ENCODE assay signal across 8 mouse cellular contexts in the genomic region with DNA sequence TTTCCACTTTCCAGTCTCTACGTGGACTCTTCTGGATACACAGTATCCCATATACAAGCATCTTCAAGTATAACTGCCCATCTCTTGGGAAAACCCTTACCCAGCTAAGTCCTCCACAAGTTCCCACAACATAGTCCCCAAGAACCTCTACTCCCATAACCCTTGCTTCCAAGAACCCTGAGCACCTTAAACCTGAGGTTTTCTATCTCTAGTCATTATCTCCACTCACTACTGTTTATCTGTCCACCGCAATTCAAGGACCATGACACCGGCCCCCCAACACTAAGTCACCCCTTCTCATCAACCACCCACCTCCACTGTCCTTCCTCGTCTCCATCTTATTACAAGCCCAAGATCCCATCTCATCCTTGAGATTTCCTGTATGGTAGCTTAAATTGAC. TPM values are rescaled to one million over a fixed set of nuclear protein-coding genes. Genes with fewer than 3 reads are reported as not detected.
DNase-seq lines count a peak whose midpoint lies in the region; ATAC-seq and TF ChIP-seq lines count a peak whose summit lies in the region.

No protein-coding gene starts in this region.

- H3K9ac ChIP-seq in embryonic facial prominence, embryonic 11.5 days (replicated peaks; ENCODE audit: low read length): peak overlapping the region; percentile 97
- peak overlapping the region; percentile 96 for H3K9ac ChIP-seq in hindbrain, embryonic 16.5 days (ENCODE audit: low read depth, low read length)
- peak overlapping the region; percentile 98 for H3K9ac ChIP-seq in midbrain, postnatal 0 days (replicated peaks; ENCODE audit: low read length, poor library complexity, severe bottlenecking)

- ATAC-seq in embryonic facial prominence, embryonic 11.5 days (replicated peaks; ENCODE audit: insufficient number of reproducible peaks, low FRiP score, low TSS enrichment, low read depth): no peak
- no peak for ATAC-seq in hindbrain, embryonic 16.5 days
- ATAC-seq in midbrain, postnatal 0 days (ENCODE audit: low FRiP score): no peak

- peaks cover 5% of the 10 kb centered on the region; the same call in 1 of the 2 replicates for H3K36me3 ChIP-seq in embryonic facial prominence, embryonic 11.5 days (replicated peaks; ENCODE audit: control insufficient read depth, insufficient read depth, low read depth, low read length)
- H3K36me3 ChIP-seq in hindbrain, embryonic 16.5 days (ENCODE audit: control insufficient read depth, insufficient read depth, low read length): peaks cover 27% of the 10 kb centered on the region
- peaks cover 18% of the 10 kb centered on the region for H3K36me3 ChIP-seq in midbrain, postnatal 0 days (ENCODE audit: insufficient read depth, low read length)

- TF ChIP-seq CTCF in layer of hippocampus, adult 2 months (conservative IDR thresholded peaks at IDR 0.05): no peak
- TF ChIP-seq CTCF in midbrain, postnatal 0 days (IDR thresholded peaks at IDR 0.05): no peak

- DNase-seq in layer of hippocampus, adult 2 months (ENCODE audit: low spot score in 2 of 2): no peak
- DNase-seq in layer of hippocampus, adult 11-12 months (ENCODE audit: low spot score): no peak
- DNase-seq in embryonic facial prominence, embryonic 11.5 days (ENCODE audit: low spot score): no peak
- no peak for DNase-seq in midbrain, postnatal 0 days (ENCODE audit: low spot score)
- DNase-seq in MN1 (ENCODE audit: low spot score): no peak
- DNase-seq in thymus, postnatal 36 days: no peak
- DNase-seq in adrenal gland, postnatal 10 days: no peak

- peaks cover 3% of the 10 kb centered on the region for H3K4me1 ChIP-seq in embryonic facial prominence, embryonic 11.5 days (ENCODE audit: control insufficient read depth, insufficient read depth, low read length)
- H3K4me1 ChIP-seq in hindbrain, embryonic 16.5 days (ENCODE audit: control insufficient read depth, insufficient read depth, low read depth, low read length): peaks cover 33% of the 10 kb centered on the region
- H3K4me1 ChIP-seq in midbrain, postnatal 0 days (ENCODE audit: insufficient read depth, low read length): peaks cover 14% of the 10 kb centered on the region

- peak overlapping the region; percentile 99 for H3K27ac ChIP-seq in layer of hippocampus, adult 2 months
- H3K27ac ChIP-seq in embryonic facial prominence, embryonic 11.5 days (replicated peaks; ENCODE audit: low read depth, low read length): no peak overlapping the region
- peak overlapping the region; percentile 100; the same call in 1 of the 2 replicates for H3K27ac ChIP-seq in hindbrain, embryonic 16.5 days (ENCODE audit: low read depth, low read length)
- peak overlapping the region; percentile 98 for H3K27ac ChIP-seq in midbrain, postnatal 0 days (ENCODE audit: low read depth, low read length)

- no peaks in the 10 kb centered on the region for H3K9me3 ChIP-seq in embryonic facial prominence, embryonic 11.5 days (replicated peaks; ENCODE audit: control insufficient read depth, low read length)
- no peaks in the 10 kb centered on the region for H3K9me3 ChIP-seq in hindbrain, embryonic 16.5 days (ENCODE audit: control insufficient read depth, low read length)
- no peaks in the 10 kb centered on the region for H3K9me3 ChIP-seq in midbrain, postnatal 0 days (ENCODE audit: low read length)

- H3K4me3 ChIP-seq in layer of hippocampus, adult 2 months: peak overlapping the region; percentile 69
- H3K4me3 ChIP-seq in embryonic facial prominence, embryonic 11.5 days (ENCODE audit: low read depth, low read length): peak overlapping the region; percentile 79
- peak overlapping the region; percentile 77 for H3K4me3 ChIP-seq in hindbrain, embryonic 16.5 days (ENCODE audit: low read length)
- peak overlapping the region; percentile 87 for H3K4me3 ChIP-seq in midbrain, postnatal 0 days (ENCODE audit: low read depth, low read length)

- 0 out of 2 replicates have a peak, but pooled peaks cover 4% of the 10 kb centered on the region for H3K27me3 ChIP-seq in embryonic facial prominence, embryonic 11.5 days (ENCODE audit: control insufficient read depth, insufficient read depth, low read length)
- no peaks in the 10 kb centered on the region; the same call in 1 of the 2 replicates for H3K27me3 ChIP-seq in hindbrain, embryonic 16.5 days (replicated peaks; ENCODE audit: control insufficient read depth, insufficient read depth, low read length)
- no peaks in the 10 kb centered on the region for H3K27me3 ChIP-seq in midbrain, postnatal 0 days (ENCODE audit: insufficient read depth, low read length)

- 51% methylated on average over 4 of the region's 4 CpGs for WGBS in embryonic facial prominence, embryonic 11.5 days
- WGBS in hindbrain, embryonic 16.5 days: 49% methylated on average over 4 of the region's 4 CpGs
- 54% methylated on average over 4 of the region's 4 CpGs for WGBS in midbrain, postnatal 0 days

- H3K4me2 ChIP-seq in embryonic facial prominence, embryonic 11.5 days (ENCODE audit: low read depth, low read length): peak overlapping the region; percentile 67
- H3K4me2 ChIP-seq in hindbrain, embryonic 16.5 days (ENCODE audit: low read length): peak overlapping the region; percentile 92
- H3K4me2 ChIP-seq in midbrain, postnatal 0 days (ENCODE audit: low read depth, low read length, poor library complexity, severe bottlenecking): peak overlapping the region; percentile 87

RNA-seq across cellular contexts. Expression of a gene that starts 1.3 kb away (rescaled TPM):
- total RNA-seq in layer of hippocampus, adult 2 months (2021): 100 to 1,000 TPM; 190 to 199 TPM
- polyA plus RNA-seq in embryonic facial prominence, embryonic 11.5 days (2014; fragmentation: Nextera tagmentation; extraction: Ambion mirVana): 172 and 177 TPM in 2 replicates
- 41.3 and 64.6 TPM in 2 replicates for polyA plus RNA-seq in hindbrain, embryonic 16.5 days (2015; fragmentation: Nextera tagmentation; extraction: Ambion mirVana)
- 359 and 383 TPM in 2 replicates for total RNA-seq in midbrain, postnatal 0 days (2014; rRNA removed)
- 146 and 147 TPM in 2 replicates for polyA plus RNA-seq in midbrain, postnatal 0 days (2015; fragmentation: Nextera tagmentation; extraction: Ambion mirVana)
- total RNA-seq in adrenal gland, postnatal 10 days (2021): 100 to 1,000 TPM; 175 to 186 TPM

RNA-seq across cellular contexts. Expression of a gene that starts 2.2 kb away (rescaled TPM):
- 100 to 1,000 TPM; 133 to 141 TPM for total RNA-seq in layer of hippocampus, adult 2 months (2021)
- 107 and 116 TPM in 2 replicates for polyA plus RNA-seq in embryonic facial prominence, embryonic 11.5 days (2014; fragmentation: Nextera tagmentation; extraction: Ambion mirVana)
- 174 TPM in 2 replicates for polyA plus RNA-seq in hindbrain, embryonic 16.5 days (2015; fragmentation: Nextera tagmentation; extraction: Ambion mirVana)
- total RNA-seq in midbrain, postnatal 0 days (2014; rRNA removed): 67.6 and 114 TPM in 2 replicates
- 198 and 205 TPM in 2 replicates for polyA plus RNA-seq in midbrain, postnatal 0 days (2015; fragmentation: Nextera tagmentation; extraction: Ambion mirVana)
- 100 to 1,000 TPM; 165 to 169 TPM for total RNA-seq in adrenal gland, postnatal 10 days (2021)

RNA-seq across cellular contexts. Expression of a gene that starts 17.8 kb away (rescaled TPM):
- total RNA-seq in layer of hippocampus, adult 2 months (2021): 10 to 100 TPM; 15.7 to 17.8 TPM
- 1.2 and 1.6 TPM in 2 replicates for polyA plus RNA-seq in embryonic facial prominence, embryonic 11.5 days (2014; fragmentation: Nextera tagmentation; extraction: Ambion mirVana)
- polyA plus RNA-seq in hindbrain, embryonic 16.5 days (2015; fragmentation: Nextera tagmentation; extraction: Ambion mirVana): 9.3 and 9.7 TPM in 2 replicates
- 13.2 and 14.4 TPM in 2 replicates for total RNA-seq in midbrain, postnatal 0 days (2014; rRNA removed)
- 12.2 TPM in 2 replicates for polyA plus RNA-seq in midbrain, postnatal 0 days (2015; fragmentation: Nextera tagmentation; extraction: Ambion mirVana)
- total RNA-seq in adrenal gland, postnatal 10 days (2021): 1 to 10 TPM; 2.1 to 4.9 TPM

RNA-seq across cellular contexts. Expression of a gene that starts 27.0 kb away (rescaled TPM):
- 10 to 100 TPM; 32.9 to 34.8 TPM for total RNA-seq in layer of hippocampus, adult 2 months (2021)
- 22.6 and 22.9 TPM in 2 replicates for polyA plus RNA-seq in embryonic facial prominence, embryonic 11.5 days (2014; fragmentation: Nextera tagmentation; extraction: Ambion mirVana)
- polyA plus RNA-seq in hindbrain, embryonic 16.5 days (2015; fragmentation: Nextera tagmentation; extraction: Ambion mirVana): 38.3 and 41.4 TPM in 2 replicates
- total RNA-seq in midbrain, postnatal 0 days (2014; rRNA removed): 37.5 and 70.8 TPM in 2 replicates
- 29.0 and 31.8 TPM in 2 replicates for polyA plus RNA-seq in midbrain, postnatal 0 days (2015; fragmentation: Nextera tagmentation; extraction: Ambion mirVana)
- total RNA-seq in adrenal gland, postnatal 10 days (2021): 10 to 100 TPM; 11.3 to 13.6 TPM

RNA-seq across cellular contexts. Expression of a gene that starts 37.9 kb away (rescaled TPM):
- total RNA-seq in layer of hippocampus, adult 2 months (2021): 100 to 1,000 TPM; 238 to 253 TPM
- polyA plus RNA-seq in embryonic facial prominence, embryonic 11.5 days (2014; fragmentation: Nextera tagmentation; extraction: Ambion mirVana): 525 and 526 TPM in 2 replicates
- polyA plus RNA-seq in hindbrain, embryonic 16.5 days (2015; fragmentation: Nextera tagmentation; extraction: Ambion mirVana): 165 and 195 TPM in 2 replicates
- 467 and 650 TPM in 2 replicates for total RNA-seq in midbrain, postnatal 0 days (2014; rRNA removed)
- polyA plus RNA-seq in midbrain, postnatal 0 days (2015; fragmentation: Nextera tagmentation; extraction: Ambion mirVana): 187 and 190 TPM in 2 replicates
- total RNA-seq in adrenal gland, postnatal 10 days (2021): 100 to 1,000 TPM; 218 to 247 TPM
